Mouse (Mus musculus) ES-Bruce4 (cell line): ENCODE measurements around the gene Scnn1b. TPM values are rescaled to one million over a fixed set of nuclear protein-coding genes. Genes with fewer than 3 reads are reported as not detected.

Experiments
- H3K27ac ChIP-seq: 2 replicates; pipeline ENCODE4 v1.5.1; 2012; ENCODE audit warnings: low read length, inconsistent platforms; ENCODE audit not compliant: insufficient read depth
- H3K27me3 ChIP-seq: 2 replicates; pipeline ENCODE4 v1.6.1; 2012; ENCODE audit warnings: mild to moderate bottlenecking, low read length, inconsistent platforms; ENCODE audit not compliant: control insufficient read depth, poor library complexity, insufficient read depth, severe bottlenecking
- H3K36me3 ChIP-seq: 2 replicates; pipeline ENCODE4 v1.6.1; 2012; ENCODE audit warnings: inconsistent platforms, mild to moderate bottlenecking, low read length, moderate library complexity; ENCODE audit not compliant: control insufficient read depth, poor library complexity, insufficient read depth, severe bottlenecking
- H3K4me1 ChIP-seq: one replicate; pipeline ENCODE4 v1.8.1; 2011; ENCODE audit warnings: low read length; ENCODE audit not compliant: control insufficient read depth, insufficient read depth
- H3K4me3 ChIP-seq: 2 replicates; pipeline ENCODE4 v1.5.1; 2011; ENCODE audit warnings: low read depth, mild to moderate bottlenecking, low read length
- H3K9ac ChIP-seq: 2 replicates; pipeline ENCODE4 v1.6.1; 2012; ENCODE audit warnings: low read depth, mild to moderate bottlenecking, inconsistent platforms; ENCODE audit not compliant: poor library complexity, severe bottlenecking
- H3K9me3 ChIP-seq: replicated peaks from 2 replicates; pipeline ENCODE4 v1.6.1; 2012; ENCODE audit warnings: mild to moderate bottlenecking, low read length, inconsistent platforms; ENCODE audit not compliant: control insufficient read depth, poor library complexity, insufficient read depth, severe bottlenecking
- CTCF ChIP-seq: IDR thresholded peaks from one replicate; pipeline ENCODE4 v1.8.1; 2011; ENCODE audit warnings: low read depth, low read length
- EP300 ChIP-seq: IDR thresholded peaks from 2 replicates; pipeline ENCODE4 v1.6.1; 2011; ENCODE audit warnings: low read depth, low read length; ENCODE audit not compliant: insufficient read depth
- POLR2A ChIP-seq: IDR thresholded peaks from one replicate; pipeline ENCODE4 v1.8.1; 2011; ENCODE audit warnings: low read length; ENCODE audit not compliant: insufficient read depth
- polyA plus RNA-seq: library from polyadenylated mRNA; stranded (reverse); fragments of >200 nt; gene quantifications from 2 replicates; pipeline ENCODE4 v1.2.4, GENCODE M21; 2011; ENCODE audit warnings: low read depth; ENCODE audit not compliant: missing spikeins, insufficient read depth, insufficient read length

Scnn1b gene
- polyA plus RNA-seq, 1 experiment = not detected

DNA sequence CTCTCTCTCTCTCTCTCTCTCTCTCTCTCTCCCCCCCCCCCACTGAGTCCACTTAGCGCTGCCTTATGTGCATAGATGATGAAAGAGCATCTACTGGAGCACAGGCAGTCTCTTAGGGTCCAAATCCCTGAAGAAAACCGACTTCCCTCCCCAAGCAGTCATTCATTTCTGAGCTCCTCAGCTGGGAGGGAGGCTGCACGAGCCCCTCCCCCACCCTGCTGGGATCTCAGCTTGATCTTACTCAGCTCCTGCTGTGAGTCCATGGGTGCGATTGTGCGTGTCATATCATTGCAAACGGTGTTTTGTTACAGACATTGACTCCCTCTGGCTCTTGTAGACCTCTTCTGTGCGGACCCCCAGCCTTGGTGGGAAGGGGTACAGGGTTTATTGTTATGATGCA, 35.1 kb downstream of the Scnn1b start:
- Histone ChIP-seq H3K9me3 (no peaks in the 10 kb centered on the region), H3K4me3 (no peak overlapping the region), H3K36me3 (no peaks in the 10 kb centered on the region), H3K4me1 (no peaks in the 10 kb centered on the region), H3K9ac (no peak overlapping the region), H3K27me3 (no peaks in the 10 kb centered on the region), H3K27ac (no peak overlapping the region)
- no peak for TF ChIP-seq POLR2A

DNA sequence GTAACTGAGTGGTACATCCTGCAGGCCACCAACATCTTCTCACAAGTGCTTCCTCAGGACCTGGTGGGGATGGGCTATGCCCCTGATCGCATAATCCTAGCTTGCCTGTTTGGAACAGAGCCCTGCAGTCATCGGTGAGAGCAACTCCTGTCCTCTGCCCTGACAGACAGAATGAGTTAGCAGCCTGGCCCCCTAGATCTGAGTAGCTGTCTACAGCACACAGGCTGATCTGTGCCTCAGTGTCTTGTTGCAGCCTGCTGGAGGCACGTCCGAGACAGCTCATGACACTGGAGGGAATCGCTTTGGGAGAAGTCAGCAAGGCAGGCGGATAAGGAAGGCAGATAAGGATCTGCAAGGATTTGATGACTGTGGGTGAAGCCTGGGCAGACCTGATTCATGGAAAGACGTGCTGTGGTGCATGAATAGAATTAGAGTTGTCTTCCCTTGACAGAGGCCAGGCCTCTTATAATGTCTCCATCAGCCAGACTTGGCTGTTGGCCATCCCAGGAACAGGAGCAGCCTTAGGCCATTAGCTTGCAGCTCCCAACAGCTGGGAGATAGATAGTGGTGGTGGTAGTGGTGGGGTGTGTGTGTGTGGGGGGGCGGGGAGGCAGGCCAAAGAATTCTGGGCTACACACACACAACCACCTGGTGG, 38.0 kb downstream of the Scnn1b start:
- TF ChIP-seq EP300 (no peak), POLR2A (no peak), CTCF (no peak)
- Histone ChIP-seq H3K36me3 (no peaks in the 10 kb centered on the region), H3K27me3 (no peaks in the 10 kb centered on the region), H3K27ac (no peak overlapping the region), H3K9ac (no peak overlapping the region), H3K4me1 (no peaks in the 10 kb centered on the region), H3K4me3 (no peak overlapping the region), H3K9me3 (no peaks in the 10 kb centered on the region)

DNA sequence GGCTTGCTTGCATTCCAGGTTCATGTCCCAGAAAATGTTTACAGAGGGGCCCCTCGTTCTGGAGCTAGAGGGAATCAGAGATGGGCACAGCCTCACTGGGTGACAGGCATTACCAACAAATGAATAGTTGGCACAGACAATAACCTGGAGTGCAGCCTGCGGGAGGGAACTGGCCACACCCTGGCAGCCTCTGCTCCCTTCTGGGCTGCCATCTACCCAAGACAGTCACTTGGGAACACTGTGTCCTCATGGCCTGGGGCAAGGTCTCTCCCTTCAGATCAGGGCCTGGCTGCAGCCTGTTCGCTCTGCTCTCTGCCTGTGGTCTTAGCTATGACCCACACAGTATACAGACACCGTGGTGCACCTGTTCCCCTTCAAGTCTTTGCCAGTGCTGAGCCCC, 42.0 kb downstream of the Scnn1b start:
- no peaks in the 10 kb centered on the region for H3K36me3 ChIP-seq
- no peak overlapping the region for H3K9ac ChIP-seq
- no peak overlapping the region for H3K4me3 ChIP-seq
- TF ChIP-seq POLR2A = no peak
- TF ChIP-seq CTCF = no peak
- no peak for TF ChIP-seq EP300
- H3K9me3 ChIP-seq = no peaks in the 10 kb centered on the region
- no peaks in the 10 kb centered on the region for H3K27me3 ChIP-seq
- H3K27ac ChIP-seq = no peak overlapping the region
- H3K4me1 ChIP-seq = peaks cover 2% of the 10 kb centered on the region

DNA sequence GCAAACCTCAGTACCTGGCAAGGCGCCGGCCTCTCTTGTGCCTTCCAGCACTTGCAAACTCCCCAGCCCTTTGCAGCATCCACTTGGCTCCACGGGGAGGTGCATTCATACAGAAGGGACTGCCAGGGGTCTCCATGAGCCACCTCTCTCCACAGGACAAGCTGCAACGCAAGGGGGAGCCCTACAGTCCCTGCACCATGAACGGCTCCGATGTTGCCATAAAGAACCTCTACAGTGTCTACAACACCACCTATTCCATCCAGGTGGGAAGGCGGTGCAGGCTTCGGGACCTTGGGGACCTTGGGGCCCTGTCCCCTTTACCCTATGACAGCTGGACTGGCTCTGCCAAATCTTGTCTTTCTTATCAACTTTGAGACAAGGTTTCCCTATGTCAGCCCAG, 47.4 kb downstream of the Scnn1b start:
- Histone ChIP-seq H3K9me3 (no peaks in the 10 kb centered on the region), H3K9ac (no peak overlapping the region), H3K4me3 (no peak overlapping the region), H3K27ac (no peak overlapping the region), H3K4me1 (peaks cover 2% of the 10 kb centered on the region), H3K27me3 (no peaks in the 10 kb centered on the region), H3K36me3 (no peaks in the 10 kb centered on the region)
- TF ChIP-seq CTCF = peak; percentile 13
- no peak for TF ChIP-seq EP300
- no peak for TF ChIP-seq POLR2A

DNA sequence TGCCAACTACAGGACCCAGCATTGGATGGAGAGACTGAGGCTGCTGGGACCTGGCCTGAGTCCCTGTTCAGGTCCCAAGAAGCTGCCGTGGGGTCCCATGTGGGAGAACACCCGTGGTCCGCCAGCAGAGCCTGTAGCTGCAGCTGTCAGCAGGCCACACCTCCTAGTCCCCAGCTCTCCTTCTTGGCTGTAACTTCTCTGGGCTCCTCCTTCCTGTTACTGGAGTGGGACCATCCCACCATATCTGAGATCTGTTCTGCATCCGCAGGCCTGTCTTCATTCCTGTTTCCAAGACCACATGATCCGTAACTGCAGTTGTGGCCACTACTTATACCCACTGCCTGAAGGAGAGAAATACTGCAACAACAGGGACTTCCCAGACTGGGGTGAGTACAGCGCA, 49.1 kb downstream of the Scnn1b start:
- H3K9me3 ChIP-seq = no peaks in the 10 kb centered on the region
- H3K4me1 ChIP-seq = peaks cover 2% of the 10 kb centered on the region
- H3K27ac ChIP-seq = no peak overlapping the region
- no peaks in the 10 kb centered on the region for H3K27me3 ChIP-seq
- no peak overlapping the region for H3K9ac ChIP-seq
- TF ChIP-seq POLR2A (no peak), CTCF (no peak), EP300 (no peak)
- H3K4me3 ChIP-seq = no peak overlapping the region
- no peaks in the 10 kb centered on the region for H3K36me3 ChIP-seq

DNA sequence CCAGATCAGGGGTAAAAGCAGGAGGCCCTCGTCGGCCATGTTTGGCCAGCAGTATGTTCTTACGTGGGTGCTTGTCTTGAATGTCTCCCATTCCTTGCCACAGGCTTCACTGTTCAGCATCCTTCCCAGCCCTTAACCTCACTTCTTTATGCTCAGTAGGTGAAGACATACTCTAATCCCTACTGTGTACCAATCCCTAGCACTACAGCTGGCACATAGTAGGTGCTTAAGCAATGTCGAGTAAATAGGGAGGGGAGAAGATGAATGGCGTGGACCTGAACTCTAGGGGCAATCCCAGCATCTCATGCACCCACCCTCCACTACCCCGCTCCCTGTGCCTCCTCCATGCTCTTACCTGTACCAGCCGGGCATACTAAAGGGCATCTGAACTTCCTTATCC, 59.5 kb downstream of the Scnn1b start:
- no peaks in the 10 kb centered on the region for H3K9me3 ChIP-seq
- H3K27ac ChIP-seq = no peak overlapping the region
- TF ChIP-seq POLR2A (no peak), EP300 (no peak), CTCF (no peak)
- H3K9ac ChIP-seq = no peak overlapping the region
- H3K4me1 ChIP-seq = no peaks in the 10 kb centered on the region
- no peaks in the 10 kb centered on the region for H3K27me3 ChIP-seq
- no peak overlapping the region for H3K4me3 ChIP-seq
- H3K36me3 ChIP-seq = no peaks in the 10 kb centered on the region
